Mouse (Mus musculus) embryo, embryonic 11.5 days (tissue): Measurements from ENCODE around the gene Tdgf1.

ENCODE experiments used
- DNase-seq: peaks from one replicate; pipeline ENCODE4 v3.0.0-alpha.2; 2012; ENCODE audit warnings: low read depth, low spot score

The Tdgf1 gene

DNA sequence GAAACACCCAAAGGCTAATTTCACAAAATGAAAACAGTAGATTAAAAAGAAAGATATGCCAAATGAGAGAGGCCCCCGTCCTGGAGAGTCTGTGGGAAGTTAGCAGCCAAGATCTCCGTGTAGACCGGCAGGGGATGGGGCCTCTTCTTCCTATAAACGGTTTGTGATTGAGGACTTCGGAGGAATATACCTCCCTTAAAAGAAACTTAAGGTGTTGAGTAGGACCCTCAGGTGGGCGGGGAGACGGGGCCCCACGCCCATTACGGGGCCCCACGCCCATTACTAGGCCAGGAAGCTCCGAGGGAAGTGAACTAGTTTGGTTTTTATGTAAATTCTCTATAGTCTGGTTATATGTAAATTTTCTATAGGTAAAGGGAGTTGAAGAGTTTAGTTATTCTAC lies at the start of gene Tdgf1:
Tdgf1 (minus strand) TSS at position 233 of the 400 bp plus-strand sequence.
- DNase-seq, result no peak

DNA sequence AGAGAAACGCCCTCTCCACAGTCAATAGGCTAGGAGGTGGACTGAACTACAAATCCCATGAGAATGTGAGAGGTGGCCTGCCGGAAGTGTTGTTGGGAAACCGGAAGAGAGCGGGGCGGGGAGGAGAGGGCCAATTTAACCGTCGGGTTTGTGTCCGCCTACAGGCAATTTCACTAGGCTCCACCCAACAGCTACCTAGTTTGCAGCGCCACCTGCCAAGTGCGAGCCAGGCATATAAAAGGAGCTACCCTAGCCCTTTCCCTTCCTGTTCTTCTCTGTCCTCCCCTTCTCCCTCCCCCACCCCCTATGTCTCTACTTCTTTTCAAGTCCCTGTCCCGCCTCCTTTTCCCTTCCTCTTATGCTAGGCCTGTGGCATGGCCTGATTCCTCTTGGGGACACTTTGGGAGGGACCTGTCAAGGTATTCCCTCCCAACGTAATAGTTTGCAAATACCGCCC lies 48.8 kb upstream of the Tdgf1 start:
- DNase-seq, result peak; percentile 68

DNA sequence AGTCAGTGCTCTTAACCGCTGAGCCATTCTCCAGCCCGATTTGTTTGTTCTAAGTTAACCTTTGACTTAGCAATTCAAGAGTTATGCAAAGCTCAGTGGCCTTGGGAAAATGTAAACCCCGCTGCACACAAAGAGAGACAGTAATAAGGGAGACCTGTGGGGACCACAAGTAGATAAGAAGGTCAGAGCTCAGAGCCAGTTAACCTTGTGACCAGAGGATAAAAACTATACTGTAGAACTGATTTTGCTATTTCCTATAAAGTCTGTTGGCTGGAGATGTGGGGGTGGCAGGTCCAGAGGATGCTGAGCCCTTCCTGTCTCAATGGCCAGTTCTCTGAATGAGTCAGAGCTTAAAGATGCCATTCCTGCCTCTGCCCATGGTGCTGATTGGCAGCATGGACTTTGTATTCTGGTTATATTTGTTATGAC lies 47.3 kb upstream of the Tdgf1 start:
- no peak for DNase-seq

DNA sequence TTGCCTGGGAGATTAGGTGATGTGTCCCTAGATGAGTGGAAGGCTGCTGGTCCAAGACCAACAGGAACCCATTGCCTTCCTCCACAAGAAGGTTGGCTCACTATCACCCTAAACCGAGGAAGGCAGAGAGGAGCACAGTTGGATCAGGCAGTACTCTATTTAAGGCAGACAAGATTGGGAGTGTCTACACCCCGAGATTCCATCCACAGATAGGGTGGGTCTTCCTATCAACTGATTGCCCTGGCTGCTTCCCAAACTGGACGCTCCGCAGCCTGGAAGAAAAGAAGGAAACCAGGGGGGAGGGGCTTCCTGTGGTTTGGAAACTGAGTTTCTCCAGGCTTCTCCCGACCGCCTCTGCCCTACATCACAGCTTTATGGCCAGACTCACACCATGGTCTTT lies 44.2 kb upstream of the Tdgf1 start, which contains the start of gene Rtp3:
Rtp3 (minus strand) TSS at position 380 of the 400 bp plus-strand sequence.
- DNase-seq, result no peak

DNA sequence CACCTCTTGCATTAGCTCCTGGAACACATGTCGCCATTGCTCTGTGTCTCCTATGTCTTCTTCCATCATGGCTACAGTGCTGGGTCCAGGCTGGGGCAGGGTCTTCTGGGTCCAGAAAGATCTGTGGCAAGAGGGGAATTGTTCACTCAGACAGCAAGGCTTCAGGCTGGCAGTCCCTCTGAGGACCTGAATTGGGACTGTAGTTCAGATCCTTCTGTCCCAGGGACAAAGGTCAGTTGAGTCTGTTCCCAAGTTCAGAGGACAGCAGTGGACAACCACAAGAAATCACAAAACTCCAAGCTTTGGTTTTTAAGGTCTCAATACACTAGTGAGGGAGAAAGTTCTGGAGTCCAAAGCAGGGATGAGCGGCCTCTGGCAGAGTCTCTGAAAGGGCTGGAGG lies 43.6 kb upstream of the Tdgf1 start:
- no peak for DNase-seq

DNA sequence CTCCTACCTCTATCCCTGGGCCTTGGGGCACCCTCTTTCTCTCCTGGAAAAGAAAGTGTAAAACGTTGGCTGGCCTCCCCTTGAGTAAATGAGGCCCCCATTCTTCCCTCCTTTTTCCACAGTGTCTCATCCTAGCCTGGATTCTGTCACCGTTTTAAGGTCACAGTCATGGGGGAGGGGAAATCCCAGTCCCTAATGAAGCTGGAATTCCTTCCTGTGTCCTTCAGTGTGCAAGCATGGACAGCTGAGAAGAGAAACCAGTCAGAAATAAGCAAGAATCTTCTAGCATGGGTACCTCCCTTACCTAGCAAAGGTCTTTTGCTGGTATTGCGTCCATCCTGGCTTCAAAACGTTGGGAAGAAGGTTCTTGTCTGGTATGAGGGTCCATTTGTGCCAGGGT lies 43.2 kb upstream of the Tdgf1 start:
- no peak for DNase-seq

DNA sequence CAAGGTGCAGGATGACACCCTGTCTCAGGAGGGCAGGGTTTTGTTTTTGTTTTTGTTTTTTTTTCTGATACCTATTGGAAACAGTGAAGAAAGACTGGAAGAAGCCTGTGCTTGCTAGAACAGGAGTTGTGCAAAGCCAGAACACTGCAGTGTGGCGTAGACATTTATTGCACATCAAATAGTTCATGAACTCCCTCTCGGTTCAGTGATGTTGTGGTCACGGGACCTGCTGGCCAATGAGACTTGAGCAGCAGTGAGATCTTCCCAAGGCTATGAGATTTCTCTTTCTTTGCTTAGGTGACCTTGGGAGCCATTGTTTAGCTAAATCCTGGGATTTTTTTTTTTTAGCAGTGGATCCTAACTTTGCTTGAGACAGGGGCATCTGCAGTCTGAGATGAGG lies 42.1 kb upstream of the Tdgf1 start:
- DNase-seq, result no peak

DNA sequence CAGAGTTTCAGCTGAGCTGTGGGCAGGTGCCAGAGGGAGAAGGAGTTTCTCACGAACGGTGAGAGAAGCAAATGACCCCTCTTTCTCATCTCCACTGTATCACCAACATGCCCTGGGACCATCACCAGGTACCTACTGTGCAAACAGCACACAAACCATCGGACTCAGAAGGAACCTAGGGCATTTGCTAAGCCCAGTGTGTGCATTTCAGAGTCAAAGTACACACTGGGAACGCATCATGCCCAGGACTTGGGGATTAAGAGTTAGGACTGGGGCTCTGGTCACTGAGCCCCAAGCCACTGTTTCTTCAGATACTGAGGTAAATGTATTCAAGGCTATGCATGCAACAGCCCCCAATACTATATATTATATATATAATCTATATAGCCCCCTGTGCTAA lies 41.4 kb upstream of the Tdgf1 start:
- no peak for DNase-seq

DNA sequence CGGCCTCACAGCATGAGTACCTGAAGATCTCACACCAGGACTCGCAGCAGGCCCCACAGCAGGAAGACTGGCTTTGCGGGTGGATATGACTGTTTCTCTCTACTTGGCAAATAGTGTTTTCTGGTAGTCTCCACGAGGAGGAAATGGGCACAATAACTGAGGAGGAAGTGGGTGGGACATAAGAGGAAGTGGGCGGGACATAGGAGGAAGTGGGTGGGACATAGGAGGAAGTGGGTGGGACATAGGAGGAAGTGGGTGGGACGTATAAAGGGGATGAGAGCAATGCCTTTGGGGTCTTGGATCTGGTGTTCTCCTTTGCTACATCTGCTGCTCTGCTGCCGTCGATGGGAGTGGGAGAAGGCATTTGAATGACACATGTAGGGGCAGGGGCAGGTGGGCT lies 40.0 kb upstream of the Tdgf1 start:
- DNase-seq, result no peak

DNA sequence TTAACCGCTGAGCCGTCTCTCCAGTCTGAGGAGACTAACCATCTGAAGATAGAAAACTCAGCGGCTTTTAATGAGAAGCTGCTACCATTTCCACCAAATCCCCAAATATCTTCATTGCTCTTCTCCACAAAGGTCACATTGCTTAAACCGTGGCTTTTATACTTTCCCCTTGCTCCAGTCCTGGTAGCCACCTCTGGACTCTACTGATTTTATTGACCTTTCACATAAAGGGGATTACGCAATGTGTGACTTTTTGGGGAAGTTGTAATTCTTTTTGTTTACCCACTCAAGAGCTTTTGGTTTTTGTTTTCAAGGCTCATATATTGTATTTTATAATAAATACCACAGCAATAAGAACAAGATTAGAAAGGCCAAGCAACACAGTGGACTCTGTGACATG lies 39.6 kb upstream of the Tdgf1 start:
- no peak for DNase-seq

DNA sequence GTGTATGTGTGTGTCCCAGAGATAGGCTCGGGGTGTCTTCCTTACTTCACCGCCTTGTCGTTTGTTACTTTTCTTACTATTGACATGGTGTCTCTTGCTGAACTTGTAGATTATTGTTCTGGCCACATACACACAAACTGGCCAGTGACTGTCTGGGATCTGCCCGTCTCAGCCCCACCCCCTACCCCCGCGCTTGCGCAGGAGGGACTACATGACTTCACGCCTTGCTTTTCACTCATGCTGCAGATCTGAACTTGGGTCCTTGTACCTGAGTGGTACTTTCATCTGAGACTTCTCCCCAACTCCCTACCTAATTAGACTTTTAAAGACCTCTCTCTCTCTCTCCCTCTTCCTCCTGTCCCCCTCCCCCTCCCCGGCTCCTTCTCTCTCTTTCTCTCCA lies 38.1 kb upstream of the Tdgf1 start:
- no peak for DNase-seq

DNA sequence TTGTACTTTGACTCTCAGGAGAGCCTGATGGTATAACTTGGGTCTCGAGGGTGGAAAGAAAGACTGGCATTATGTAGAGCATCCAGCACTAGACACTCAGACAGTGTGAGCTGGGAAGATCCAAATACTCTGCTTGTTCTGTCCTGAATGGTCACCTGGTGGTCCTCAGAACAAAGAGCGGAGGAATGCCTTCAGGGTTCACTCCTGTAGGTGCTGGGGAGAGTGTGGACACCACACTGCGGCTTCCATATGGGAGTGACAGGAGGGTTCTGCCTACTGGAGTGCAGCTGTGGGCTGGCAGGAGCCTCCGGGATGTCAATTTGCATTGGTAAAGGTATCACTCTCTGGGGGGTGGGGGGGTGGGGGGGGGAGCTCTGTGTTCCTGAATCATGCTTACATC lies 36.4 kb upstream of the Tdgf1 start:
- DNase-seq, result no peak

DNA sequence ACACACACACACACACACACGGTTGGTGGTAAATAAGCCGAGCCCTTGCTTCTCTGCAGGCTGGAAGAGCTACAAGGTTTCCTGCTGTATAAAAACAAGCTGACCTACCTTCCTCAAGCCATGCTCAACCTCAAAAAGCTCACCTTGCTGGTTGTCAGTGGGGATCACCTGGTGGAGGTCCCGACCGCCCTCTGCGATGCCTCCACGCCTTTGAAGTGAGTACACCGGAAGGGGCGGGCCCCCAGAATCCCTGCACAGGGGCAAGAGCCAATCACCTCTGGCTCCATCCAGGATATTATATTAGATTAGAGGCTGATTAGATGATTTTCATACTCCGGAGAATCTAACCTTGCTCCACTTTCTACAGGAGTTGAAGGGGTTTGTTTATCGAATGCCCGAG lies 33.5 kb upstream of the Tdgf1 start:
- no peak for DNase-seq

DNA sequence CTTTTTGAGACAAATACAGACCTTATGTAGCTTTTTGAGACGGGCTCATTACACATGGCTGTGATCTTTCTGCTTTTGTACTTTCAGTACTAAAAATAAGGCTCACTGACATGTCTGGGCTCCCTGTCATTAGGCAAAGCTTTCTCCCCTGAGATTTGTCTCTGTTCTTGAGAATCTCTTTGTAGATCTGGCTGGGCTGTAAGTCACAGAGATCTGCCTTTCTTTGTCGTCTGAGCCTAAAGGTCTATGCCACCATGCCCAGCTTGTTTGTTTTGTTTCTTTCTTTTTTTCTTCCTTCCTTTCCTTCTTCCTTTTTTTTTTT lies 19.9 kb upstream of the Tdgf1 start:
- DNase-seq, result no peak

DNA sequence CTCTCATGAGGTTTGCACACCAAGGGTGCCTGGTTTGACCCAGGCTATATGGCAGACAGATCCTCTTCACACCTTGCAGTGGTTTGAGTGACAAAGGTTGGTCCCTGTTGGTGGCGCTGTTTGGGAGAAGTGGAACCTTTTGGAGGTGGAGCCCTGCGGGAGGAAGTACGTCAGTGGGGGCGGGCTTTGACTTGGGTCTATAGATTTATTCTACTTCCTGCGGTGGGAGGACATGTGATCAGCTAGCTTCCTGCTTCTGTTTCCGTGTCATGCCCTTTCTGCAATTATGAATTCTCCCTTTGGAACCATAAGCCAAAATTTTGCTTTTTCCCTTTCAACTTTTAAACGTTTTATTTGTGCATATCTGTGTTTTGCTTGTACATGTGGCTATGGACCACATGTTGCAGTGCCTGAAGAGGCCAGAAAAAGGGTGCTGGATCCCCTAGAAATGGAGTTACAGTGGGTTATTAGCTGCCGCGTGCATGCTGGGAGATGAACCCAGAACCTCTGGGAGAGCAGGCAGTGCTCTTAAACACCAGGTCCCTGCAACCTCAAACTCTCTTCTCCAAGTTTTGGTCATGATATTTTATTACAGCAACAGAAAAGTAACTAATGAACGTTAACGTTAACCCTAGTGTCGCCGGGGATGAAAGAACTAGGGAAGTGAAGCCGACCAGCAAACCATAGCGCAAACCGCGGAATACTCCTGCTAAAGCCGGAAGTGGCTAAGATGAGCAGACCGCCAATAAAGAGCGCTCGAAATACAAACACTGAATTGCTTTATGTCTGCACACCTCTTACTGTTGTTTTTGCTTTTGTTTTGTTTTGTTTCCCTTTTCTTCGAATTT lies 19.3 kb upstream of the Tdgf1 start:
- no peak for DNase-seq

DNA sequence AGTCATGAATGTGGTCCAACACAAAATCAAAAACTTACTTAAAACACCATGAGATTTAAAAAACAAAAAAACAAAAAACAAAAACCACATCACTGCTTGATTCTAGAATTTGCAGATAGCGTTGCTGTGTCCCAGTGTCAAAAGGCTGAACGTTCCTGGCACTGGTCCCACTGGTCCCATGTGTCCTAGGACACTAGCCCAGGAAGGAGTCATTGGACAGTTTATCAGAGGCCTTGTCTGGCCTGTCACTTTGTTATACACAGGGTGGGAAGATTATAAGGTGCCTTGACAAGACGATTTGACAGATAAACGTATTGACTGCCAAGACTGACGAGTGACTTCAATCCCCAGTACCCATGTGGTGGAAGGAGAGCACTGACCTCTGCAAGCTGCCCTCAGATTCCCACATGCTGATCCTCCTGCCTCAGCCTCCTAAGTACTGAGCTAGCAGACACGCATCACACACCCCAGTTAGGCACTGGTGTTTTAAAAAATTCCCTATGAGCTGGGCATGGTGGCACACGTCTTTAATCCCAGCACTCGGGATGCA lies 17.7 kb upstream of the Tdgf1 start:
- no peak for DNase-seq

DNA sequence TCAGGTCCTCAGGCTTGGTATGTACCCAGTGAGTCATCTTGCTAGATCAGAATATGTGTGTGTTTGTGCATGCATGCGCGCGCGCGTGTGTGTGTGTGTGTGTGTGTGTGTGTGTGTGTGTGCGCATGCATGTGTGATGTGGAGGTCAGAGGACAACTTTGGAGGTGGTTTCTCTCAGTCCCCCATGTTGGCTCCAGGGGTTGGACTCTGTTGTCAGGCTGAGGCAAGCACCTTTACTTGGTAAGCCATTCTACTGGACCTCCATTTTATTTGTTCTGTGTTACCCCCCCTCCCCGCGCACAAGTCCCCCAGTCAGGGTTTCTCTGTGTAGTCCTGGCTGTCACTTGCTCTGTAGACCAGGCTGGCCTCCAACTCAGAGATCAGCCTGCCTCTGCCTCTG lies 15.4 kb upstream of the Tdgf1 start:
- no peak for DNase-seq

DNA sequence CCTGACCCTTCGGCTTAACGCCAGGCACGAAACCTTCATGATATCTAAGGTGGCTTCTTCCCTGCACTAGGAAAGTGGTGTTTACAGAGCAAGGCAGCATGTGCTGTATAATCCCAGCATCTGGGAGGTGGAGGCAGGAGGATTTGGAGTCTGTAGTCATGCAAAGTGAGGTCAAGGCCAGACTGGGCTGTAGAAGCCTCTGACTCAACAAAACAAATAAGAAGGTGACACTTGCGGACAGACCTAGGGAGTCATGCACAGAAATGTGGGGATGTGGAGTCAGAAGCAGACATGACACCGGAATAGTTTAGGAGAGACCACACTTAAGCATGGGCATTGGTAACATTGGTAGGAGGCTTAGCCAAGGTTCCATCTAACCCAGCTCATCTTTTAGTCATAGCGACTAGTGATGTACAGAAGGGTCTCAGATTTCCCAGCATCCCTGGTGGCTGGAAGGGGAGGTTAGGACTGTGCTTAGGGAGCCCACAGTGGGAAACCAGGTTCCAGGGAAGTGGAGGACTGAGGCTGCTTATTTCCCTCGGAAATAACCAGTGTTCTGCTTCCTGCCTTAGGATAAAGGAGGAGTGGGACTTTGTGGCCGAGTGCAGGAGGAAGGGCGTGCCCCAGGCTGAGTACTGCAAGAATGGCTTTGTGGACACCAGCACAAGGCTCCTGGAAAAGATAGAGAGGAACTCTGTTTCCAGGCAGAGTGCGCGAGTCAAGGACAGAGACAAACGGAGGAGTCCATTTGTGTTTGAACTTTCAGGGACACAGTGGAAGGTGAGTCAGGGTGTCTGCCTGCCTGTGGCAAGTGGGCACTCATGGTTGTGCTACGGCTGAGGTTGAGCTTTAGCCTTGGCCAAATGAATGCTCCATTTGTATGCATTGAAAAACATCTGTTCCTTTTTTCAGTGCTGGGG lies 14.5 kb upstream of the Tdgf1 start:
- DNase-seq, result no peak

DNA sequence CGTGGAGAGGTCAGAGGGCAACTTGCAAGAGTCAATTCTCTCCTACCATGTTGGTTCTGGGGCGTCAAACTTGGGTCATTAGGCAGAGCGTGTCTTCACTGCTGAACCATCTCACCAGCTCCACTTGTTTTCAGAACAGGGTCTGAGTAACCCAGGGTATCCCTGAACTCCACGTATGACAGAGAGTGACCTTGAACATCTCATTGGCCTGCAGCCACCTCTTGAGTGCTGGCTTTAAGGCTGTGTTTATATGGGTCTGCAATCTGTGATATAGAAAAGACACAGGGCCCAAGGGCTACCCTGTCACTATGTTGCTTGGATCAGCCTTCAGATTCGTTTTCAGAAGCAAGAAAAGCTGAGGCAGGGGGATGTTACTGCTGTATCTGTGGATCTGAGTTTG lies 13.7 kb upstream of the Tdgf1 start:
- no peak for DNase-seq

DNA sequence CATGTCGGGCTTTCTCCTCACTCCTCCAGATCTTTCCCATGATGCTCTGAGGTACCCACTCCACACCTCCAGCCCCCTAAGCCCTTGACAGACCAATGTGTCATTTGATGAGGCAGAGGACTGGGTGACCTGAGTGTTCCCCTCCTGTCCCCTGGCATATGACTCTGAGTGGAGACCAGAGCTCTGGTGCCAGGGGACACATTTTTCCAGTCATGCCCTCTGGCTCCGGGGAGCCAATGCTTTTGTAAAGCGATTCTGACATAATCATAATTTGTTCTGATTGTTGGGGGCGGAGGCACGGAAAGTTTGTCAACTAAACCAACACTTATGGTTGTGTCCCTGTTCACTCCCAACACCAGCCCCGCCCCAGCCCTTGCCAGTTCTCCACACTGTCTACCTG lies 10.0 kb upstream of the Tdgf1 start:
- DNase-seq, result no peak

DNA sequence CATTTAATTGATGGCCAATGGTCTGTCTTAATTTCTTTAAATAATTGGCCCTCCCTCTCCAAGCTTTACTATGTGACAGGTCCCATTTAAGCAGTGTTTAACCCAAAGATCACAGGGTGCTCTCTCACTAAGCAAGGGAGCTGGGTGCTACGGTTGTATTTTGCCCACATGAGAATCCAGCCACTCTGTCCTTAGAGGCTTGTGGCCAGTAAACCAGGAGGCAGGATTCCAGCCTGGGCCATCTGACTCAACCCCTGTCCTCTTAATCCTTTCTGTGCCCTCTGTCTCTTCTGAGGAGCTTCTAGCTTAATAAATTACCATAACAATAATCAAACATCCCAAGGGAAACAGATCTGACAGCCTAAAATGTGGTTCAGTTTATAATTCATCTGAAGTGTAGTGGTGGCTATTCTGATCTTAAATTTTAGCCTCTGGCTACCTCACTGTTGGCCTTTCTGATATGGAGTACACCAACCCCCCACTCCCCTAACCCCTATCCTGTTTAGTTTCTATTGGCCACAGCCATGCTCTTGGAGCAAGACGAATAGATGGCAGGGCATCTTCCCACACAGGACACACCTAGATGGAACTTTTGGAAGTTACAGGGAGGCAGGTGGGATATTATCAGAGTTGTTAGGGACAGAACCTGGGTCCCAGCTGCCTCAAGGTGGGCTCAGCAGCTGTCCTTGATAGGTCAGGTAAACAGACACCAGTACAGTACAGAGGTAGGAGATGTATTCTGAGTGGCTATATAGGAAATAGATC lies 8.9 kb upstream of the Tdgf1 start:
- no peak for DNase-seq
